Mouse (Mus musculus) lung, postnatal 36 days (tissue): Measurements from ENCODE around the gene Uchl1.

ENCODE experiments used
- DNase-seq: peaks from one replicate; pipeline ENCODE4 v3.0.0; 2022; ENCODE audit warnings: mixed read lengths

Gene Uchl1

GRCm38 (mm10) chr5:66710445-66711019 is 34.6 kb downstream of the Uchl1 start:
- peak; percentile 39 for DNase-seq

GRCm38 (mm10) chr5:66712801-66713200 is 36.9 kb downstream of the Uchl1 start:
- peak; percentile 62 for DNase-seq

DNA sequence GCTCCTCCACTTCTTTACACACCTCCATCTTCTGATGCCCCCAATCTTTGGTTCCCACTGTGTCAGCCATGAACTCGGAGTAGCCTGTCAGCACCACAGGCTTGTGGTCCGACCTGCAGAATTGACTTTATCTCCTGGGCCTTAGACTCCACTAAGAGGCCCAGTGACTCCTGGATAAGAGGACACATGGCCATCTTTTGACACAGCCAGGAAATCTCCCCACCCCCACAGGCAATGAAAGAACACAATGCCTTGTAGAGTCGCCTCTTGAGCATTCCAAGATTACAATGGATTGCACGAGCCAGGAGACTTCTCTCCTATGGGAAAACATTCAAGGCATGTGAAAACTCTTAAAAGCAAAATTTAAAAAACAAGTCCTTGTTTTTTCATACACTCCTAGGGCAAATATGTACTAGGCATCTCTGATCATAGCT is 39.6 kb downstream of the Uchl1 start:
- peak; percentile 68 for DNase-seq

DNA sequence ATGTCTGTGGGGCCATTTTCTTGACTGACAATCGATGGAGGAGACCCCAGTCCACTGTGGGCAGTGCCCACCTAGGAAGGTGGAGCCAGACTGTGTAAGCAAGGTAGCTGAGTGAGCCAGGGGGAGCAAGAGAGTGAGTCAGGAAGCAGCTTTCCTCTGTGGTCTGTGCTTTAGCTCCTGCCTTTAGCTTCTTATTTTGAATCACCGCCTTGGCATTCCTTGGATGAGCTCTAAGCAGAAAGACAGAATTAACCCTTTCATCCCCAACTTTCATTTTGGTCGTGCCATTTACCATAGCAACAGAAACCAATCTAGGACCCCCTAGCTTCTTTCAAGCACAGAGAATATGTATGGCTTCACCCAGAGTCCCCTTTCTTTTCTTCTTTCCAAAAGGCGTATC is 42.0 kb downstream of the Uchl1 start:
- DNase-seq, result no peak

DNA sequence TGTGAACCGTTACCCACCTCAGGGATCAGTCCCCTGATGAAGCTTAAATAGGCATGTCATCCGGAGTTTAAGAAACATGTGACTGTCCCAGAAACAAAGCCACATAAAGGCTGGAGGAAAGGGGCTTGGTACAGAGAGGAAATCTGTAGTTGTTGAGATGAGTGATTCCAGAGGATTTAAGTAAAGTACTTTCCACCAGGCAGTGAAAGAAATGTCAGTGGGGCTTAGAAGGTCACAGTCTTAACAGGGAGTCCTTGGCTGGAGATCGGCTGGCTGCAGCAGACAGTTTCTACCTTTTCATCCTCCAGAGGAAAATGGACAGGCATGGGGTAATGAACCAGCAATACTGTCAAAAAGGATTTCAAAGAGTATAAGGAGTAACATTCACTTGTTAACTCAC is 42.5 kb downstream of the Uchl1 start:
- DNase-seq, result no peak

GRCm38 (mm10) chr5:66718880-66719279 is 43.0 kb downstream of the Uchl1 start:
- DNase-seq, result no peak

GRCm38 (mm10) chr5:66720921-66721320 is 45.0 kb downstream of the Uchl1 start:
- no peak for DNase-seq

DNA sequence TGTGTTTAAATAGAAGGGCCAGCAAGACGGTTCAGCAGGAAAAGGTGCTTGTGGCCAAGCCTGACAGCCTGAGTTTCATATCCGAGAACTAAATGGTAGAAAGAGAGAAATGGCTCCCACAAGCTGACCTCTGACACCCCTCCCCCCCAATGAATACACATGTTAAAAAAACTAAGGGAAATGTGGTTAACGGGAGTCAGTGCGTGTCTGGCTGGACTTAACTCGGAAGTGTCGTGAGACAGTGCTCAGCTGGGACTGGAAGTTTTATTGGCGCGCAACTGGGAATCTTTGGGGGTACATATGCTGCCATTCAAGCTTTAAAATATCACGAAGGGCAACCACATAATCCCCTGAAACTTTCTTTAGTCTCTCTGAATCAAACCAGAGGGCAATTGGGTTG is 46.7 kb downstream of the Uchl1 start:
- DNase-seq, result peak; percentile 61

DNA sequence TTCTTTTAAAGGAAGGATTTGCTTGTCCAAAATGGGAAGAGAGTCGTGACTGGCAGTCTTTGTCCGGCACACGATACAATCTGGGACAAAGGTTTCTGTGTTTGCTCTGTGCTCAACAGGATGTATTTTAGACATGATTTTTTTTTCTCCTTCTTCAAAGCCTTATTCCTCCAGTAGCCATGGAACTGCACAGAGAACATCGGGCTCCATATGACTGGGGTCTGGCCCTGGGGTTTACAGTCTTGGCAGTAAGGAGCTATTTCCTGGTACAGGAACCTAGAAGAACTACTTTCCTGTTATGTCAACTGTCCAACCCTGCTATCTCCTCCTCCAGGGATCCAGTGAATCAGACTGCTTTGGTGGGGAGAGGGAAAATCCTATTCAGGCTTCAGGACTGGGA is 47.1 kb downstream of the Uchl1 start:
- no peak for DNase-seq

DNA sequence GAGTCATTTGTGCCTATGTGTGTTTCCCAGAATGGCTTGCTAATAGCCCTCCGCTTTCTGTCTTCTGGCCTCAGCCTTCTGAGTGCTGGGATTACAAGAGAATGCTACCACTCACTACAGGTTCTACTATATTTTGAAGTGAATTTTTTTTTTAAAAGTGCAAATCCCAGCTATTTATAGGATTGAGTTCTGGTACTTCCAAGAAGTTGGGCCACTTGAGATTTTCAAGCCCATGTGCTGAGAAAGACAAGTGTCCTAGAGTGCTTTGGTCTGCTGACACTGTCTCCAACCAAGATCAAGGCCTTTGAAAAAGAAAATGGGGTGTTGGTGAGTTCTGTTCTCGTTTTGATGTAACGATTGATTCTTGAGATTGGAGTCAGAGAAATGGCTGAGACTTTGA is 47.7 kb downstream of the Uchl1 start:
- no peak for DNase-seq

DNA sequence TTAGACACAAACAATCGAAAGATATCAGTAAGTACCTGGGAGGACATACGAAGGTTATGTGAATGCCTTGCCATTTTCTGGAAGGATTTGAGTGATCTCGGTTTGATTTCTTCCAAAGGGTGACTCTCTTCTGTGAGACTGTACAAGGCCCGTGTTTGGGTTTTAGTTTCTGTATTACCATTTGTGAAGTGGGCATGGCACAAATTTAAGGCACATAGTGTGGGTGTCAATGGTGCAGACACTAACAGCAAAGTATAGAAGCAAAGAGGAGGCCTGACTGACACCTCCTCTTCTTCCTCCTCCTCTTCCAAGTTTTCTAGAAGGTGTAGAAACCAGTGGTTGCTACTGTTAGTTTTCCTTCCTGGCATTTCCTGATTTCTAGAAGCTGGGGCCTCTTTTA is 53.4 kb downstream of the Uchl1 start:
- no peak for DNase-seq

- peak; percentile 41 for DNase-seq
Observed at GRCm38 (mm10) chr5:66730621-66731301, 54.9 kb downstream of the Uchl1 start.

DNA sequence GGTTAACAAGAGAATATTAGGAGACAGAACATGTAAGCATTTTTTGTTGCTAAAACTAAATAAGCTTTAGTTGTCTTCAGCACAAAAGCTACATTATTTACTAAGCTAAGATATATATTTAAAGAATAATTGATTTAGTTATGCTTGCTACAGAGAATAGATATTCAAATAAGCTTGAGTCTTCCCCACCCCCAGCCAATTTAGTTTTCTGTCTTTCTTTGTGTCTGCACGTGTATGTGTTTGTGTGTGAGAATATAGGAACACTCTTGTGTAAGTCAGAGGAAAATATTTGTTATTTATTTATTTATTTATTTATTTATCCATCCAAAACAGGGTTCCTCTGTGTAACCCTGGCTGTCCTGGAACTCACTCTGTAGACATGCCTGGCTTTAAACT is 55.4 kb downstream of the Uchl1 start:
- DNase-seq, result no peak

DNA sequence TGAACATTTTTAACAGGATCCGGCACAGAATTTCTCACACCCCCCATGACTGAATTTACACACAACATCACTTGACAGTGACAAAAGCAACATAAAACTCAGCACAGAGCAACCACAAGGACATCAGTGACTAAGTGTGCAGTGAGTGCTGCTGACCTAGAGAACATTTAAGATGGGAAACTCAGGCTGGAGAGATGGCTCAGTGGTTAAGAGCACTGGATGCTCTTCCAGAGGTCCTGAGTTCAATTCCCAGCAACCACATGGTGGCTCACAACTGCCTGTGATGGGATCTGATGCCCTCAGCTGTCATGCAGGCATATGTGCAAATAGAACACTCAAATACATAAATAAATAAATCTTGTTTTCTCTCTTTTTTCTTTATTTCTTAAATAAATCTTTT is 57.7 kb downstream of the Uchl1 start:
- DNase-seq, result no peak
